Mouse (Mus musculus): ENCODE results near the gene C5ar2.
A peak's percentile ranks its signal among the peaks of the same experiment; 100 is the strongest.
"Not testable (repeated sequence)": the region's sequence is repeated elsewhere in the genome, so short reads cannot be mapped to it uniquely, and the experiment has no call there.

Gene C5ar2

DNA sequence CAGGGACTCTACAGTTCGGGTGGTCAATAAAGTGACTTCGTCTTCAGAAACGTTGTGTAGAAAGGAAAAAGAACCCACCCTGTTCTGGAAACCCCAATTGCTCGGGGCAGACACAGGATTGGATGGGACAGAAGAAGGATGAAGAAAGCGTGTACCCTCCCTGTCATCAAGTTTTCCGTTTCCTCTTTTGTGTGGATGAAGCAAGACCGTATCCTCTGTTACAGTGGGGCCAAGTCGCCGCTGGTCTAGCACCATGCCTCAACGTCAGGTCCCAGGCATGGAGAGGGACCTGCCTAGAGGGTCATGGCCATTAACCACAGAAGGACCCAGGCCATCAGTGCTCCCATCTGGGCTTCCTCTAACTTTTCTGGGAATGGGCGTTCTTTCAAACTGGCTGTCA, 13.9 kb upstream of the C5ar2 start:
- DNase-seq (ENCODE audit: low spot score in 2 of 2): no peak

DNA sequence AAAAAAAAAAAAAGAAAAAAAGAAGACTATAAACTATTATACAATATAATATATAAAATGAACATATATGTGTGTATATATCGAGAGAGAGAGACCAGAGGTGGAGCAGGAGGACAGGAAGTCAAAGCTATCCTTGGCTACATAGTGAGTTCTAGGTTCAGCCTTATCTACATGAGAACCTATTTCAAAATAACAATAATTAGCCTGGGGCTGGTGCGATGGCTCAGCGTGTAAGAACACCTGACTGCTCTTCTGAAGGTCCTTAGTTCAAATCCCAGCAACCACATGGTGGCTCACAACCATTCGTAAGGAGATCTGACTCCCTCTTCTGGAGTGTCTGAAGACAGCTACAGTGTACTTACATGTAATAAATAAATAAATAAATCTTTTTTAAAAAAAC, 12.0 kb upstream of the C5ar2 start:
- DNase-seq (ENCODE audit: low spot score in 2 of 2): not testable (repeated sequence)

GRCm38 (mm10) chr7:16254195-16254594, 10.2 kb upstream of the C5ar2 start:
- DNase-seq (ENCODE audit: low spot score in 2 of 2): no peak

DNA sequence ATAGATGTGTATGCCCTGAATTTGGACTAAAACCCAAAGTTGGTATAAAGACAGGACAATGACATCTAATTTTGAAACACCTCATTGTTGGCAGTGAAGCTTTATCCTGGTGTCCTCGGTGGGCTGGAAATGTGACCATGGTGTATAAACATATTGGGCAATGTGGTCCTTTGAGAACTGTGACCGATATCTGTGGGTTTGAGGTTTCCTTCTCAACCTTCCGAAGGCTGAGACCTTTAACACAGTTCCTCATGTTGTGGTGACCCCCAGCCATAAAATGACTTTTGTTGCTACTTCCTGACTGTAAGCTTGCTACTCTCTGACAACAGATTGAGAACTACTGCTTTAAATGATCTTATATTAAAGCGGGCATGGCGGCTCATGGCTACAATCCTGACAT, 6.7 kb upstream of the C5ar2 start:
- DNase-seq (ENCODE audit: low spot score in 2 of 2): no peak

DNA sequence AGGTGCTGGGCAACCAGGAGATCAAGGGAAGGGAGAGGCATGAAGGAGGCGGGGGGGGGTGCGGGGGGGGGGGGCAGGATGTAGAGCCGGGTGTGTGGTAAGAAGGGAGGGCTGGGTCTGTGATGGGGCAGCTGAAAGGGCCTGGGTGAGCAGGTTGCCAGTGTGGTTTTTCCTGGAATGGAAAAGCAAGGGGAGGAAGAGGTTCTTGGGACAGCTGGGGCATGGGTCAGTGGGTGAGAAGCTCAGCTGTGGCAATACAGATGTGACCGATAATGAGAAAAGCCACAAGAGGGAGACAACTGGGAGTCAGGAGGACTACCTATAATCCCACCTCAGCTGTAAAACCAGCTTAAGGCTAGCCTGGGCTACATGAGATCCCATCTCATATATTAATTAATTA, 2.0 kb upstream of the C5ar2 start:
- DNase-seq (ENCODE audit: low spot score in 2 of 2): no peak

DNA sequence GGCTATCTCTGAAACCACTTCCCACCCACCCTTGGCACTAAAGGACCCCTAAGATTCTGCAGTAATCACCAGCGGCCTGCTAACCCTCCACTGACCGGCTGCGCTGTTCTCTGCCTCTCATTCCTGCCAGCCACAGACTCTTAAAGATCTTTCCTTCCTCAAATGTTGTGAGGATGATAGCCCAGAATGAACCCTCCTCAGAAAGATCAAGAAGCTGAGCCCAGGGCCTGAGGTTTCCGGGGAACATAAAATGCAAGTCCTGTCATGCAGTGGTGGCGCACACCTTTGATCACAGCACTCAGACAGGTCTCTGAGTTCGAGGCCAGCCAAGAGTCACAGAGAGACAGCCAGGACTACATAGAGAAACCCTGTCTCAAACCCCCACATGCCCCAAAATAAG, 1.8 kb downstream of the C5ar2 start:
- no peak for DNase-seq (ENCODE audit: low spot score in 2 of 2)

- DNase-seq (ENCODE audit: low spot score in 2 of 2): no peak
These were observed 2.2 kb downstream of the C5ar2 start for GRCm38 (mm10) chr7:16241787-16242186.

GRCm38 (mm10) chr7:16240978-16241303, 3.0 kb downstream of the C5ar2 start:
- no peak for DNase-seq (ENCODE audit: low spot score in 2 of 2)

GRCm38 (mm10) chr7:16240281-16240977, 3.5 kb downstream of the C5ar2 start:
- no peak for DNase-seq (ENCODE audit: low spot score in 2 of 2)

DNA sequence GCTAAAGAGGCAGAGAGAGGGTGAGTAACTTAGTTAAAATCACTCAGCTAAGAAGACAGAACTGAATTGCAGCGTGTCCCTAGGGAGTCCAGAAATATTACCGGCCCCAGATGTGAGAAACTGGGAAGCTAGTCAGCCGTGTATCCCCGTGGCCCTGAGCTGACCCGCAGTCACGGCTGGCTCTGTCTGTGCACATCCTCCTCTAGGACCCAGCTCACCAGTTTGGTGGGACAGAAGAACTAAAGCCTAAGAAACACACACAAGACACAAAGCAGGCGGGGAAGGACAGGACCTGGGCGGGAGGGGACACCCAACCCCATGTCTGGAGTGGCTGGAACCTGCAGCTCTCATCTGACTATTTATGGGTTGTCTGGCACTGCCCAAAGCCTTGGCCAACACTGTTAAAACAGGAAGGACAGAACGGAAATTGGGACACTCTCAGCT, 4.4 kb downstream of the C5ar2 start:
- DNase-seq (ENCODE audit: low spot score in 2 of 2): peak in 1 of 2 experiments; percentile 37

- DNase-seq (ENCODE audit: low spot score in 2 of 2): no peak
These were observed 14.1 kb downstream of the C5ar2 start for GRCm38 (mm10) chr7:16229869-16230268.

DNA sequence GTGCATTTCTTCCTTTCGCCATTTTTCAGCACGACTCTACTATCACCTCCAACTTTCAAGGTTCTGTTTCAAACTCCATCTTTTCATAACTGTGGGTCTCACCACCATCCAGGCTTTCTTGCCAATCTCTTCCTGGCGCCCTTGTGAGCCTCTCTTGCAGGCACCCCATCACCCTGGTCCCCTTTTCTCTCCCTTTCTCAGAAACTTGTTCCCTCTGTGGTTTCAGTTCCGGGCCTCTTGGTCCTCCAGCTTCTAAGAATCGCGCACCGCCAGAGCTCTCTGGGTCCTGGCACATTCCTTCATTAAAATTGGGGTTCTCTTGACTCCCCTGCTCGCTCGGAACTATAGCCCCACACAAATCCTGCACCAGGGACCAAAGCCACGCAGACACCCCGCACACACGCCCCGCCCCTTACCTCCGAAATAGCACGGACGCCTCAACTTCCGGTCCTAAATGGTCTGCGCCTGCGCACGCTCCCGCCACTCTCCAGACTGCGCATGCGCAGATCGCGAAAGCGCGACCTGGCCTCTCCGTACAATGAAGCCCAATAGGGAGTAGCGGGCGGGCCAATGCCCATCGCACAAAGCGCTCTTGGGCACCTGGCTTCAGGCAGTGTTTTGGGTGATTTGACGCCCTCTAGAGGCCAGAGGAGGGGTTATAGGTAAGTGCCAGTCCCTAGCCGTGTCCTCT, 22.2 kb downstream of the C5ar2 start, which contains the start of gene Dhx34:
Gene Dhx34, minus strand, starts transcription at position 456 of the 691 bp plus-strand sequence.
- DNase-seq (ENCODE audit: low spot score in 2 of 2): peak; percentile 90 to 95

- DNase-seq (ENCODE audit: low spot score in 2 of 2): no peak
These were observed 30.0 kb downstream of the C5ar2 start for GRCm38 (mm10) chr7:16213986-16214385.

DNA sequence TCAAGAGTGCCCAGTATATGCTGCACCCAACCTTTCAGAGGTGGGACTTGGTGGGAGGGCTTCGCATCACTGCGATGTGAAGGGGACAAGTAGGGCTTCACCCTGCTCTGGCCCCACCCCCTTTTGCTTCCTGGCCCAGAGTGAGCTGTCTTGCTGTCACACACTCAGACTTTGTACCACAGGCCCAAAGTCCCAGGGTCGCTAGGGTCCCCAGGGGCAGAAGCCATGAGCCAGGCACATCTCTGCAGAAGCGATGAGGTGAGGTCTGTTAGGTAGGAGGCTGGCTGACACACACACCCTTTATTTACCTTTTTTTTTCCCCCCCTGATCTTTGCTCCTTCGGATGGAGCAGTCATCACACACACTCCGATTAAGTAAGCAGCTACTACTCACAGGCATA, 30.8 kb downstream of the C5ar2 start:
- DNase-seq (ENCODE audit: low spot score in 2 of 2): no peak

GRCm38 (mm10) chr7:16210862-16211365, 33.0 kb downstream of the C5ar2 start:
- DNase-seq (ENCODE audit: low spot score in 2 of 2): no peak

DNA sequence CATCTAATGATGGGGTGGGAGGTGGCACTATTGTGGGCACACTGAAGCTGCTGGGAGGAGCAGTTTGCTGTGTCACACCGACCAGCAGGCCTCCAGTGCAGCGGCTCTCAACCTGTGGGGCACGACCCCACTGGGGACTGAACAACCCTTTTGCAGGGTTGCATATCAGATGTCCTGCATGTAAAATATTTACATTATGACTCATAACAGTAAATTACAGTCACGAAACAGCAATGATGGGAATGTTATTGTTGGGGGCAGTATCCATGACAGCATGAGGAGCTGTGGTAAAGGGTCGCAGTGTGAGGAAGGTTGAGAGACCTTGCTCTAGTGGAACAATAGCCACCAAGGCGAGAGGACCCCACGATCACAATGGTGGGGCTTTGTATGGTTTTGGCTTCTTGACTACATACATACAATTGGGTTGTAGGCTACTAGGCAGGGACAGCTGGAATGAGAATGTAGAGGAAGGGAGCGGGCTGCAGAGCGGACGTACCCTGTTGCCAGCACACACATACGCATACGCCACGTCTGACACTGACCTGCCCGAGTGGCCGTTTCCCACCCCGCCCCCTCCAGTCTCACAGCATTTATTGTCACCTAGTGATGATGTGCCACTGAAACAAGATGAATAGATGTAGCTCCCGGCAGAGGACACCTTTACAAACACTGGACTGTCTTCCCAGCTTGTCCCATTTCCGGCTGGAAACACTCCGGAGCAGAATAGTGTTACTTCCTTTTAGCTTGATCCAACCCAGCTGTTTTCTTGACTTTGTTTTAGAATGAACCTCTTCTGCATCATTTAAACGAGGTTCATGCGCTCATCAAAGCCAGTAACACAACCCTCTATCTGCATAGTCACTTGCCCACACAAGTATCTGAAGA, 34.9 kb downstream of the C5ar2 start:
- no peak for DNase-seq (ENCODE audit: low spot score in 2 of 2)

GRCm38 (mm10) chr7:16207496-16207895, 36.5 kb downstream of the C5ar2 start:
- DNase-seq (ENCODE audit: low spot score in 2 of 2): no peak

- DNase-seq (ENCODE audit: low spot score in 2 of 2): no peak
These were observed 36.9 kb downstream of the C5ar2 start for GRCm38 (mm10) chr7:16207076-16207475.

DNA sequence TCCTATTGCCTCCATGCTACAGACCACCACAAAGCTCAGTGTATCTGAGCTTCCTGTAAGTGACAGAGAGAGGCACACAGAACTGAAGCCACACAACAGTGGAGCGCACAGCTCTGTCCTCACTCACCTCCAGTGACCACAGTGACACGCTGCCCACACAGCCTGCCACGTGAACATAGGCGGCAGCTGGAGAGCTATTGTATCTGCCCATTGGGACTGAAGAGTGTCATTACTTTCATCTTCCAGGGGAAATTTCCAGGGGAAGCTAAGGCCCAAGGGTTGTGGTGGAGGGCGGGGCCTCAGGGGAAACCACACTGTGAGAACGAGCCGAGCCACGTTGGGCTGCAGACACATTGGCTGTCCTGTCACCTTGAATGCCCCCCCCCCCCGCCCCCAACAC, 39.2 kb downstream of the C5ar2 start:
- no peak for DNase-seq (ENCODE audit: low spot score in 2 of 2)

- no peak for DNase-seq (ENCODE audit: low spot score in 2 of 2)
These were observed 40.5 kb downstream of the C5ar2 start for GRCm38 (mm10) chr7:16203505-16203903.

DNA sequence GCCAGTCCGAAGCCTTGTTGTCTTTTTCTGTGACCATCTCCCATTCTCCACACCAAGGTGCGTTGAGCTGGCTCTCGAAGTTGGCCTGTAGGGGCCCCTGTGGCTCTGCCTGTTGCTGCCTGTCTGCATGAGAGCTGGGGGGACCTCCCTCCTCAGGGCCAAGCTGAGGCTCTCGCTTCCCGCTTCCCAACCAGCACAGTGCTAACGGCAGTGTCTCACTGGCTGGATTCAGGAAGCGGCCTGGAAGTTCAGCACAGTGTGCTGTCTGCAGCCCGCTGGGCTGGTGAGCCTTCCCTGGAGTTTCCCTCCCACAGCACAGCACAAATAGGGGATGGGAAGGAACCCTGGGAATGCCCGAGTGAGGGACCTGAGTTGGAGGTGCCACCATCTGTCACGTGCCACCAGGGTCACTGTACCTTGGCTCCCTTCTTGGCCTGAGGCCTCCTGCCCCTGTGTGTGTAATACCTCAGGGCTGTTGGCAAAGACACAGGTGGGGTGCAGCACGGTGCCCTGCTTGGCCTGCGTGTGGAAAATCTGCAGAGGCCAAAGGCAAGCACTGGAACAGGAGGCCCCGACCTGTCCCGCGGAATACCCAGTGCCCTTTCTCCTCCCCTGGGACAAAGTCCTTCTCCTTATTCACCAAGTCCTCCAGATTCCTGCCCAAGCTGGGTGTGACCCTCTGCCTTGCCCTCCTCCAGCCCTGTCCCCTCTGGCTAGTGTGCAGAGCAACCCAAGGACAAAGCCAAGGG, 41.0 kb downstream of the C5ar2 start:
- no peak for DNase-seq (ENCODE audit: low spot score in 2 of 2)

DNA sequence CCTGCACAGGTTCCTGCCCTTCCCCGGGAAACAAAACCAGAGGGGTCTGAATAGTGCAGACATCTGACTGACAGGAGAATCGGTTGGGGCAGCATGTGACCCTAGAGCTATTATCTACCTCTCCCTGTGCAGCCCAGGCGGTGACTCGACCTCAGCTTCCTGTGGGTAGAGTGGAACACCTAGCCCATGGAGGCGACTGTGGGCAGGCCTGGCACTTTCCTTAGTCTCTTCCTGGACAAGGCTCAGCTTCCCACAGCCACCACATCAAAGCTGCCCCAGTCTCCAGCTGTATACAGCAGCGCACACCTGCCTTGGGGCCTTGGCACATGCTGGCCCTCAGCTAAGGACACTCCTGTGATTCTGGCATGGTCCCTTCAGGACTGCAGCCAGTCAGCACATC, 42.8 kb downstream of the C5ar2 start:
- no peak for DNase-seq (ENCODE audit: low spot score in 2 of 2)
